Mouse (Mus musculus) heart, embryonic 14.5 days (tissue): ENCODE measurements around the gene BC017158. TPM values are rescaled to one million over a fixed set of nuclear protein-coding genes. Genes with fewer than 3 reads are reported as not detected.

Source experiments
- ATAC-seq: fragments of 200-750 bp; cut with Nextera tagmentation; 2 replicates; pipeline ENCODE4 v1.8.0; 2017; ENCODE audit warnings: low read depth, moderate TSS enrichment; ENCODE audit not compliant: insufficient number of reproducible peaks, insufficient read depth, low FRiP score
- H3K27ac ChIP-seq, 2 experiments: fragments of 200-500 bp in 1 of 2; fragments of 300-500 bp in 1 of 2; sonication (generic) in 1 of 2; replicated peaks in 1 of 2; 2 replicates each; pipeline ENCODE4 v1.5.1; 2012 to 2014; ENCODE audit warnings: low read depth in 2 of 2, low read length in 2 of 2, control low read depth in 1 of 2, mild to moderate bottlenecking in 1 of 2, mixed read lengths in 1 of 2; ENCODE audit not compliant: control insufficient read depth in 1 of 2, insufficient read depth in 1 of 2
- H3K27me3 ChIP-seq: fragments of 300-500 bp; sonication (generic); 2 replicates; pipeline ENCODE4 v1.6.1; 2014; ENCODE audit warnings: mild to moderate bottlenecking, low read length, control low read depth; ENCODE audit not compliant: control insufficient read depth, insufficient read depth
- H3K36me3 ChIP-seq: fragments of 300-500 bp; sonication (generic); 2 replicates; pipeline ENCODE4 v1.6.1; 2014; ENCODE audit warnings: mild to moderate bottlenecking, control low read depth, low read length, mixed read lengths; ENCODE audit not compliant: control insufficient read depth, insufficient read depth
- H3K4me1 ChIP-seq, 2 experiments: fragments of 200-500 bp in 1 of 2; fragments of 300-500 bp in 1 of 2; sonication (generic) in 1 of 2; 2 replicates each; pipeline ENCODE4 v1.6.1; 2012 to 2014; ENCODE audit warnings: low read length in 2 of 2, control low read depth in 1 of 2, mixed read lengths in 1 of 2; ENCODE audit not compliant: control insufficient read depth in 2 of 2, insufficient read depth in 2 of 2
- H3K4me2 ChIP-seq: fragments of 300-500 bp; sonication (generic); 2 replicates; pipeline ENCODE4 v1.6.1; 2014; ENCODE audit warnings: mild to moderate bottlenecking, low read length
- H3K4me3 ChIP-seq, 2 experiments: fragments of 200-500 bp in 1 of 2; fragments of 300-500 bp in 1 of 2; sonication (generic) in 1 of 2; 2 replicates each; pipeline ENCODE4 v1.5.1; 2012 to 2014; ENCODE audit warnings: low read length in 2 of 2, mild to moderate bottlenecking in 2 of 2, control low read depth in 1 of 2, low read depth in 1 of 2, moderate library complexity in 1 of 2; ENCODE audit not compliant: control insufficient read depth in 1 of 2, insufficient read depth in 1 of 2
- H3K9ac ChIP-seq: fragments of 300-500 bp; sonication (generic); 2 replicates; pipeline ENCODE4 v1.6.1; 2014; ENCODE audit warnings: mild to moderate bottlenecking, low read length
- H3K9me3 ChIP-seq: fragments of 300-500 bp; sonication (generic); 2 replicates; pipeline ENCODE4 v1.6.1; 2016; ENCODE audit warnings: low read length, control low read depth; ENCODE audit not compliant: control insufficient read depth
- WGBS: fragments of 180-500 bp; shearing (Covaris S2); extraction: QIAGEN DNeasy Blood & Tissue Kit; methylation state at CpG from one replicate; pipeline ENCODE4 v1.1.7; 2014; 5-methylcytosine and 5-hydroxymethylcytosine counted together
- polyA plus RNA-seq: library from polyadenylated mRNA; unstranded; fragments of >200 nt; fragmentation: Nextera tagmentation; extraction: Ambion mirVana; gene quantifications from 2 replicates; pipeline ENCODE4 v1.2.1, GENCODE M21; 2014

BC017158 gene
- polyA plus RNA-seq, 1 experiment from 2014 or later: 16.3 TPM

DNA sequence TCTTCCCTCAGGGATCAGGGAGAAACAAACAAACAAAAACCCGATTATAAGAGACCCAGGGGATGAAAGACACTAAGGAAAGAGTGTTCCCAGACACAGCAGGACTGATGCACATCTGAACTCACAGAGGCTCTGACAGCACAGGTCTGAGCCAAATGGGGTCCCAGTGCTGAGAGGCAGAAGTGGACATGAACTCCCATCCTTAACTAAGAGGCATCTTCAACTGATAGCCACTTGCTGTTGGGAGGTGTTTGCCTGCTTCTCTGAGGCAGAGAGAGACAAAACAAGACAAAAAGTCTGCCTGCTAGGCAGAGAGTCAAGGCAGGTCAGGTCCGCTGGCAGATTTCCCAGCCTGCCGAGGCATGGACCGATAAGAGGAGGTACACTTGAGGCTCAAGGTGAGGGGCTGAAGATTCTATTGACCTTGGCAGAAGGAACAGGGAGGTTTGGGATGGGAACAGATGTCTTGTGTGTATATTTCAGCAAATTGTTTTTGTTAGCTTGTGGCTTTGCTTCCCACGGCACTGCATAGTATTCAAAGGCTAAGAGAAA, 41.1 kb downstream of the BC017158 start:
- Histone ChIP-seq H3K27me3 (no peaks in the 10 kb centered on the region), H3K9ac (peak overlapping the region; percentile 21), H3K4me3 (no peak overlapping the region), H3K4me2 (peak overlapping the region; percentile 32), H3K4me1 (peaks cover 12 to 14% of the 10 kb centered on the region in 2 experiments), H3K9me3 (no peaks in the 10 kb centered on the region), H3K36me3 (peaks cover 28% of the 10 kb centered on the region), H3K27ac (peak overlapping the region in 1 of 2 experiments; percentile 62; a peak in 2 of 4 replicates)
- WGBS: 12% methylated on average over 5 of the region's 5 CpGs
- 0 out of 2 replicates have a peak, but pooled peaks have one; percentile 40 for ATAC-seq

- peaks cover 12 to 14% of the 10 kb centered on the region in 2 experiments for H3K4me1 ChIP-seq
- H3K27ac ChIP-seq: no peak overlapping the region
- no peaks in the 10 kb centered on the region for H3K27me3 ChIP-seq
- no peaks in the 10 kb centered on the region for H3K9me3 ChIP-seq
- H3K4me2 ChIP-seq: no peak overlapping the region
- ATAC-seq: no peak
- H3K9ac ChIP-seq: no peak overlapping the region
- H3K4me3 ChIP-seq: no peak overlapping the region
- H3K36me3 ChIP-seq: peaks cover 39% of the 10 kb centered on the region
- 88% methylated on average over 5 of the region's 5 CpGs for WGBS
These were observed 42.2 kb downstream of the BC017158 start for GRCm38 (mm10) chr7:128255757-128256156.

GRCm38 (mm10) chr7:128254978-128255377, 43.0 kb downstream of the BC017158 start:
- no peak overlapping the region for H3K4me2 ChIP-seq
- H3K4me1 ChIP-seq: peaks cover 12 to 14% of the 10 kb centered on the region in 2 experiments
- H3K27me3 ChIP-seq: no peaks in the 10 kb centered on the region
- H3K4me3 ChIP-seq: no peak overlapping the region
- no peak overlapping the region for H3K27ac ChIP-seq
- no peak overlapping the region for H3K9ac ChIP-seq
- peaks cover 47% of the 10 kb centered on the region for H3K36me3 ChIP-seq
- WGBS: 60% methylated on average over 2 of the region's 2 CpGs
- H3K9me3 ChIP-seq: no peaks in the 10 kb centered on the region
- ATAC-seq: no peak

GRCm38 (mm10) chr7:128252609-128253008, 45.4 kb downstream of the BC017158 start:
- no peak overlapping the region for H3K27ac ChIP-seq
- no peak overlapping the region for H3K4me2 ChIP-seq
- no peak for ATAC-seq
- H3K4me3 ChIP-seq: no peak overlapping the region
- H3K36me3 ChIP-seq: peaks cover 67% of the 10 kb centered on the region
- no peaks in the 10 kb centered on the region for H3K9me3 ChIP-seq
- H3K4me1 ChIP-seq: peaks cover 19 to 30% of the 10 kb centered on the region in 2 experiments
- 36% methylated on average over 24 of the region's 24 CpGs for WGBS
- no peak overlapping the region for H3K9ac ChIP-seq
- H3K27me3 ChIP-seq: no peaks in the 10 kb centered on the region

DNA sequence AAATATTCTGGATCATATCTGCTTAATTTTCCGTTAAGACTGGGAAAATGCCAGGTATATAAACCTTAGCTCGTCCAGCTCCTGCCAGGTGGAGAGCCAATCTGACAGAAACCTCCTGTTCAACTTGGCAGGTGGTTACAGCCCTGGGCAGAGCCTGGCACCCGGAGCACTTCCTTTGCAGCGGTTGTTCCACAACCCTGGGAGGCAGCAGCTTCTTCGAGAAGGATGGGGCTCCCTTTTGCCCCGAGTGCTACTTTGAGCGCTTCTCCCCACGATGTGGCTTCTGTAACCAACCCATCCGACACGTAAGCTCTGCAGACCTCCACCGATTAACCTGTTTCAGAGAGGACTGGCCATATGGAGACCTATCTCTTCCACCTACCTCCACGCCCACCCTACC, 46.0 kb downstream of the BC017158 start:
- Histone ChIP-seq H3K4me1 (peaks cover 14 to 23% of the 10 kb centered on the region in 2 experiments), H3K4me3 (no peak overlapping the region), H3K27ac (no peak overlapping the region), H3K4me2 (no peak overlapping the region), H3K36me3 (peaks cover 67% of the 10 kb centered on the region), H3K9me3 (no peaks in the 10 kb centered on the region), H3K9ac (no peak overlapping the region), H3K27me3 (no peaks in the 10 kb centered on the region)
- no peak for ATAC-seq
- WGBS: 68% methylated on average over 12 of the region's 12 CpGs

DNA sequence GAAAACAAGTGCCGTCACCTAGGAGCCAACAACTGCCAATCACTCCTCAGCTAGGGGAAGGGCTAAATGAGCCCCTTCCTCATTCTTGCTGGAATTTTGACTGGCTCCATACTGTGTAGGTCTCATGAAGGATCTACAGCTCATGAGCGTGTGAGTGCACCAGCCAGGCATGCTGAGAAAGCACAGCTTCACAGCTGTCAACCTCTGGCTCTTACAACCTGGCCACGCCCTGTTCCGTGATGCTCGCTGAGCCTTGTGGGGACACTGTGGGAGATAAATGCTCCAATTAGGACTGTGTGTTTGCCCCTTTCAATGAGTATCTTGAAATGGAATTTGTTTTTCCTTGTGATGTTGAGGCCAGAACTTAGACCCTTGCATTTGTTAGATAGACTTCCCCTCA, 48.0 kb downstream of the BC017158 start:
- Histone ChIP-seq H3K9me3 (no peaks in the 10 kb centered on the region), H3K36me3 (peaks cover 71% of the 10 kb centered on the region), H3K4me3 (no peak overlapping the region), H3K9ac (no peak overlapping the region), H3K27ac (no peak overlapping the region), H3K4me2 (no peak overlapping the region), H3K4me1 (peaks cover 18 to 27% of the 10 kb centered on the region in 2 experiments), H3K27me3 (no peaks in the 10 kb centered on the region)
- WGBS: 81% methylated on average over 5 of the region's 5 CpGs
- ATAC-seq: no peak

- no peak for ATAC-seq
- H3K27me3 ChIP-seq: no peaks in the 10 kb centered on the region
- H3K4me2 ChIP-seq: peak overlapping the region; percentile 80
- H3K36me3 ChIP-seq: peaks cover 70% of the 10 kb centered on the region
- H3K27ac ChIP-seq: peak overlapping the region in 1 of 2 experiments; percentile 96; a peak in 1 of 4 replicates
- H3K9ac ChIP-seq: peak overlapping the region; percentile 92
- H3K9me3 ChIP-seq: no peaks in the 10 kb centered on the region
- WGBS: 66% methylated on average over 10 of the region's 10 CpGs
- H3K4me3 ChIP-seq: peak overlapping the region; percentile 38 to 78
- H3K4me1 ChIP-seq: peaks cover 18 to 27% of the 10 kb centered on the region in 2 experiments
These were observed 49.6 kb downstream of the BC017158 start for GRCm38 (mm10) chr7:128248081-128249042.
